Comparison of ENCODE assay signal across 11 mouse cellular contexts in the genomic region with DNA sequence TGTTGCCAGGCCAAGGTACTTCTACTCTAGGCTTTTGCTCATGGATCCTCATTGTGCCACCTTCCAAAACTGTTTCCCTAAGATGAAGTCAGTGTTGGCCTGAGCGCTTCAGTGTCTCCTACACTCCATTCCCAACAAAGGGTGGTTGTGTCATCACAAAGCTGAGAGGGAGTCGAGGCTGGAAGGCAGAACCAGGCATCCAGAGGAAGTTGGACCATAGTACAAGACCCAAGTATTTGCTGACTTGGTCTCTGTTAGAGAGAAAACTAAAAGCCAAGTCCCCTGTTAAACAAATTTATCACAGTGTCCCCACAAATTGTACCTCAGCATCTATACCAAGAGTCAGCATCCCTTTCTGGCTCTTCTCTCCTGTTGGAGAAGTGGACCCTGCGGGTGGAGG. TPM values are rescaled to one million over a fixed set of nuclear protein-coding genes. Genes with fewer than 3 reads are reported as not detected.
DNase-seq lines count a peak whose midpoint lies in the region; ATAC-seq lines count a peak whose summit lies in the region.
"Had no signal": no experiment of that assay in that cellular context is flagged by ENCODE, and none has a peak within 500 bp of the region (broad histone marks: within the 10 kb centered on the region; RNA-seq: fewer than 3 reads in every experiment).

A gene (minus strand): TSS at position 101 of the 400 bp plus-strand sequence.

- H3K9ac ChIP-seq in kidney, embryonic 15.5 days = no peak within 1 kb of the TSS
- no peak within 1 kb of the TSS for H3K9ac ChIP-seq in kidney, embryonic 14.5 days (ENCODE audit: low read depth, low read length)
- H3K9ac ChIP-seq: heart, embryonic 13.5 days had no signal

- DNase-seq in urinary bladder, adult 2 months (ENCODE audit: low spot score) = no peak
- no peak for DNase-seq in urinary bladder, postnatal 25 days (ENCODE audit: low spot score)
- DNase-seq in left cerebral cortex, adult 8-10 months (ENCODE audit: low spot score in 2 of 2) = no peak
- DNase-seq in frontal cortex, postnatal 36 days (ENCODE audit: low spot score in 2 of 2) = no peak
- DNase-seq in thymus, postnatal 10 days (ENCODE audit: low spot score in 2 of 2) = no peak
- no peak for DNase-seq in gastrocnemius, postnatal 10 days

- ATAC-seq in kidney, embryonic 15.5 days (replicated peaks; ENCODE audit: low FRiP score) = no peak
- ATAC-seq in kidney, embryonic 14.5 days (ENCODE audit: low FRiP score, low TSS enrichment) = no peak

- no peak within 1 kb of the TSS for H3K4me3 ChIP-seq in kidney, embryonic 15.5 days (replicated peaks)
- no peak within 1 kb of the TSS for H3K4me3 ChIP-seq in kidney, embryonic 14.5 days (ENCODE audit: low read length)
- H3K4me3 ChIP-seq: heart, embryonic 13.5 days; myocyte had no signal

- H3K36me3 ChIP-seq in kidney, embryonic 15.5 days = peaks cover 22% of the 10 kb centered on the region
- H3K36me3 ChIP-seq in kidney, embryonic 14.5 days (ENCODE audit: control insufficient read depth, insufficient read depth, low read length) = peaks cover 18% of the 10 kb centered on the region

- WGBS in kidney, embryonic 15.5 days = 94% methylated on average over 3 of the region's 3 CpGs
- 89% methylated on average over 3 of the region's 3 CpGs for WGBS in kidney, embryonic 14.5 days

- no peaks in the 10 kb centered on the region for H3K9me3 ChIP-seq in kidney, embryonic 15.5 days (replicated peaks)
- no peaks in the 10 kb centered on the region for H3K9me3 ChIP-seq in kidney, embryonic 14.5 days (ENCODE audit: control insufficient read depth, low read length)
- H3K9me3 ChIP-seq: heart, embryonic 13.5 days had no signal

- H3K27me3 ChIP-seq in kidney, embryonic 15.5 days = no peaks in the 10 kb centered on the region
- H3K27me3 ChIP-seq in kidney, embryonic 14.5 days (ENCODE audit: control insufficient read depth, insufficient read depth, low read length) = no peaks in the 10 kb centered on the region
- H3K27me3 ChIP-seq: CH12.LX; heart, embryonic 13.5 days had no signal

- no peak within 1 kb of the TSS for H3K4me2 ChIP-seq in kidney, embryonic 15.5 days
- no peak within 1 kb of the TSS for H3K4me2 ChIP-seq in kidney, embryonic 14.5 days (replicated peaks; ENCODE audit: low read depth, low read length)
- H3K4me2 ChIP-seq: heart, embryonic 13.5 days had no signal

- H3K4me1 ChIP-seq in kidney, embryonic 15.5 days = peaks cover 10% of the 10 kb centered on the region
- H3K4me1 ChIP-seq in kidney, embryonic 14.5 days (ENCODE audit: control insufficient read depth, insufficient read depth, low read length) = no peaks in the 10 kb centered on the region

- no peak within 1 kb of the TSS for H3K27ac ChIP-seq in kidney, embryonic 15.5 days
- no peak within 1 kb of the TSS for H3K27ac ChIP-seq in kidney, embryonic 14.5 days (ENCODE audit: low read depth, low read length)
- H3K27ac ChIP-seq: heart, embryonic 13.5 days had no signal

RNA-seq across cellular contexts. Expression of the gene that starts here (rescaled TPM):
- 10.7 and 11.3 TPM in 2 replicates for polyA plus RNA-seq in kidney, embryonic 15.5 days (2015; fragmentation: Nextera tagmentation; extraction: Ambion mirVana)
- 4.8 and 8.0 TPM in 2 replicates for polyA plus RNA-seq in kidney, embryonic 14.5 days (2014; fragmentation: Nextera tagmentation; extraction: Ambion mirVana)
- 10.2 and 11.0 TPM in 2 replicates for polyA plus RNA-seq in urinary bladder, adult 2 months (2012; rRNA removed)
- 10 to 100 TPM; 15.7 to 22.2 (median 19.9) TPM for total RNA-seq in left cerebral cortex, adult 8-10 months (2022)
- 1 to 10 TPM; 5.7 to 7.9 TPM for total RNA-seq in gastrocnemius, postnatal 10 days (2021)
